Mouse (Mus musculus) testis, adult 2 months (tissue): ENCODE results near the gene Kcnip3.

Experiments used
- CTCF ChIP-seq: fragments of 200-500 bp; IDR thresholded peaks from 2 replicates; pipeline ENCODE4 v1.5.1; 2012; ENCODE audit warnings: low read depth, mild to moderate bottlenecking, inconsistent platforms, low read length, moderate library complexity; ENCODE audit not compliant: control insufficient read depth, insufficient read depth, insufficient replicate concordance
- POLR2A ChIP-seq: fragments of 200-500 bp; IDR thresholded peaks from 2 replicates; pipeline ENCODE4 v1.6.1; 2012; ENCODE audit warnings: low read depth, mild to moderate bottlenecking, inconsistent platforms, low read length, moderate library complexity; ENCODE audit not compliant: control insufficient read depth

GRCm38 (mm10) chr2:127503751-127504549 is 17.9 kb downstream of the Kcnip3 start:
- no peak for TF ChIP-seq POLR2A
- TF ChIP-seq CTCF, result no peak
